Mouse (Mus musculus) cerebral cortex, adult 2 months (tissue): ENCODE data around the gene Yaf2.

Source experiments
- WGBS: fragments of 180-500 bp; shearing (Covaris S2); methylation state at CpG from one replicate; pipeline ENCODE4 v1.1.7; 2018; 5-methylcytosine and 5-hydroxymethylcytosine counted together

Yaf2 gene

GRCm38 (mm10) chr15:93251553-93252250 lies 85.0 kb downstream of the Yaf2 start:
- WGBS = 58% methylated on average over 13 of the region's 13 CpGs

DNA sequence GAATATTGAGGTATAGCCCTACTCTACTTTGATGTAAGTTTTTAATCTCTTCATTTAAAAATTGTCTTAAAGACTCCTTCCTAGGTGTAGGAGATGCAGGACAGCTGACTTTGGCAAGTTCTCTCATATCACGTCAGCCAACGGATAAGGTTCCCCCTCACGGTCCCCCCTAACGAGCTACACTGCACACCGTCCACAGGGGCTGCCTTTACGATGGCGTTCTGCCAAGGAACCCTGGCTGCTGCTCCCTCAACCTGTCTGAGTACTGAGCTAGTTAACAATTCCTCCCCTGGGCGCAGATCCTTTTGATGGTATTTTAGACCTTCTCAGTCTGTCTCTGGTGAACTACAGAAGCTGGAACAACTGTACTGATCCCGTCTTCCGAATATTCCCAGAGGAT lies 93.5 kb downstream of the Yaf2 start:
- WGBS = 67% methylated on average over 10 of the region's 10 CpGs

DNA sequence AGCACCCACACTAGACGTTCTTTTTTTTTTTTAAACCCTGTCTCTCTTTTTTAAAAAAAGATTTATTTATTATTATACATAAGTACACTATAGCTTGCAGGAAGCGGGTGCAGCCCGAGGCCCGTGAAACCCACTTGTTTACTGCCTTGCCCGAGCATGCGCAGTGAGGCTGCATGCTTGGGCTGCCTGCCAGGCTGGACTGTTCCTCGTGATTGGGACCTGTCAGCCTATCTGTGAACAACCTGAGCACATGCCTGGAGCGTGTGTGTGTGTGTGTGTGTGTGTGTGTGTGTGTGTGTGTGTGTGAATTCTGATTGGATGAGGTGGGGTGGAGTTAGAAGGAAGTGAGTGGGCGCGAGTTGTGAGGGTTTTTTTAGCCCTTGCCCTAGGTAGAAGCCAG lies 100.3 kb downstream of the Yaf2 start:
- 73% methylated on average over 10 of the region's 10 CpGs for WGBS
